Mouse (Mus musculus) testis, postnatal 10 days (tissue): ENCODE results near the gene March11.

Source experiments
- DNase-seq: peaks from one replicate; pipeline ENCODE4 v3.0.0; 2021; ENCODE audit warnings: low spot score

March11 gene

GRCm38 (mm10) chr15:26308629-26309230 lies at the start of gene March11:
Gene March11, plus strand, starts transcription at chr15:26309048.
- DNase-seq = peak; percentile 46

DNA sequence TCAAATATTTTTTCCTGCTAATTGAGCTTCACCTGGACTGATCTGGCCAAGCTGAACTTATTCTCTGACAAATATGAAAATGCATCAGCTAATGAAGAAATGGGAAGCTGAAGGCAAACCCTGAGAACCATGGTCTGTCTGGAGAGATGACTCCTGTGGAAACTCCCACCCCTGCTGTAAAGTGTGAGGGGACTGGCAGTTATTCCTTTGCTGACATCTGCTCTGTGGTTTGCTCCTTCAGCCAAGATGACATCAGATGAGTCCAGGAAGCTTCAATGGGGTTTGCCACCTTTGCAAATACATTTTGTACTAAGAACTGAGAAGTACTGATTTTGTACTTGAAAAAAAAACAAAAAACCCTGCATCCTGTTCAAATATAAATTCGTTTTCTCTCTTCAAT lies 46.5 kb upstream of the March11 start:
- DNase-seq = no peak

DNA sequence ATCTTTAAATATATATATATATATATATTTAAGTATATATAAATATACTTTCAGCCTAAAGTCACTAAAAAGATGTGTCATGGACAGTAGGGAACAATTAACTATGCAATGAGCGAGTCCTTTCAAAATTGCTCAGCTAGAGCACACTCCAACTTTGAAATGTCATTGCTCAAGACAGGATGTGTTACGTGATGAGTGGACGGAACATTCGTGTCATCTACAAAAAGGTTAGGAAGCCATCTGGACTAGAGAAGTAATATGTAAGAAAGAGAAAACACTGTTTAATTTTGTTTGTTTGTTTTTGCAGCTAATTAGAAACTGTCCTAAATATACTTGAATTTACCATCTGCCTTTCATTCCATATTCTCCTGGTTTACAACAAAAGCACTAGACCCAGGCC lies 39.3 kb upstream of the March11 start:
- DNase-seq = no peak

- DNase-seq = no peak
Measured at GRCm38 (mm10) chr15:26276035-26276511, 32.8 kb upstream of the March11 start.

GRCm38 (mm10) chr15:26276608-26277007 lies 32.2 kb upstream of the March11 start:
- no peak for DNase-seq

DNA sequence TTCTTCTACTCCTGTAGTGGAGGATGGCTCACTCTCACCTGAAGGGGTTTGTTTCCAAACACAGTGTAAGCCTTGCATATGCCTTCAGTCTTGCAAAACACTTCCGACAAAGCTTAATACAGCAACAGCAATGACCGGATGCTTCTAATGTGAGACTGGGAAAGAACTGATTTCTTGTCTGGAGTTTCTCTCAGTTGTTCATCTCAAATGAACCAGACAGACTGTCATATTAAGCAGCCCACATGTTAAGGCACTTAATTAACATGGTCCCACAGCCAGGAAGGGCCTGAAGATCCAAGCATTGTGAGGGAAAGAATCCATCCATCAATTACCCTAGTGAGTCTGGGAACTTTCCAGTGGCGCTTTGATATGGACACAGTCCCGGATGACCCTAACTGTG lies 17.0 kb upstream of the March11 start:
- no peak for DNase-seq

DNA sequence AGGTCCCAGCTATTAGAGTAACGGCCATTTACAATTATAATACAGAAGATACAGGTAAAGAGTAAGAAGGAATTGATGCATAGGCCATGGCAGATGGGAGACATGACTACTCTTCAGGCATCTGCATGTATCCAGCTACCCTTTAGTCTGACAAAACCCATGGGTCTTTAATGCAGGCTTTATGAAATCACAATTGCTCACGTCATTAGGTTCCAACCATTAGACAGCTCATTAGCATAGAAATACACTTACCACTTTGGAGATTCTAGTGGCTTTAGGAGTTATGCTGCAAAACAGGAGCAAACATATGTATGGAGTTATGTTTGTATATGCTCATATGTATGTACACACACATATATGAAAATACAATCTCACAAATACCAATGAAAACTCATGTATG lies 16.0 kb upstream of the March11 start:
- no peak for DNase-seq

DNA sequence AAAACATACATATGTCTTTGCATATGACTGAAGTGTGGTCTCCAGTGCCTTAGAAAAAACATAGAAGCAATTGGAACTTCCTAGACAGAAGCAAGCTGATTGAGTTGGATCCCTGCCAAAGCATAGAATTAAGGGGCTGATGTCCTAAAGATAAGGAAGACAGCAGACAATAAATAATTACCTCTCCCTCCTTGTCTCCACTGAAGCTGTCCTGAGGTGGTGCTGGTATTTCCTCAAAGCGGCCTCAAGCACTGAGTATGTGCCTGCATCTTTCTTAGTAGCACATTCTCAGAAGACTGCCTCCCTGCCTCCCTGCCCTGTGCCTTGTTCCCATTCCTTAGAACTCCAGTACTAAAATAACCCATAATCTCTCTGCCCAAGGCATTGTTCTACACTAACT lies 15.6 kb upstream of the March11 start:
- DNase-seq = no peak

DNA sequence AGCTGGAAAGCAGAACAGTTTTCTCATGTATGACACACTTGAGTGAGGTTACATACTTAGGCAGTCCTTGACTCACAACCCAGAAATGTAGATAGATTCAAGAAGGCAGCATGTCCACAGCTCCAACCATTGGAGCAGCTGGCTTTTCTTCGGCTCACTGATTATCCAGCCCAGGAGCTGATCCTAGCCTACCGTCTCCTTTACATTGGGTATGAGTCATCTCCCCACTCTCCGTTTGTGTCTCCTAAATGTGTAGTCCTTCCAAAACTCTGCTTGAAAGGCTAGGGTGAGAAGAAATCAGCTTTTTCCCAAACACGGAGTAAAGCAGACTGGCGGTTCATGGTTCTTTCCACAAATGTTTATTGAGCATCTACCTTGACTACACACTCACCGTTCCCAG lies 10.2 kb upstream of the March11 start:
- DNase-seq = no peak

- peak; percentile 89 for DNase-seq
Measured at GRCm38 (mm10) chr15:26309291-26309931, 563 bp downstream of the March11 start.

- no peak for DNase-seq
Measured at GRCm38 (mm10) chr15:26319866-26320265, 11.0 kb downstream of the March11 start.

- DNase-seq = no peak
Measured at GRCm38 (mm10) chr15:26320402-26320801, 11.6 kb downstream of the March11 start.

GRCm38 (mm10) chr15:26322804-26323203 lies 14.0 kb downstream of the March11 start:
- DNase-seq = no peak

DNA sequence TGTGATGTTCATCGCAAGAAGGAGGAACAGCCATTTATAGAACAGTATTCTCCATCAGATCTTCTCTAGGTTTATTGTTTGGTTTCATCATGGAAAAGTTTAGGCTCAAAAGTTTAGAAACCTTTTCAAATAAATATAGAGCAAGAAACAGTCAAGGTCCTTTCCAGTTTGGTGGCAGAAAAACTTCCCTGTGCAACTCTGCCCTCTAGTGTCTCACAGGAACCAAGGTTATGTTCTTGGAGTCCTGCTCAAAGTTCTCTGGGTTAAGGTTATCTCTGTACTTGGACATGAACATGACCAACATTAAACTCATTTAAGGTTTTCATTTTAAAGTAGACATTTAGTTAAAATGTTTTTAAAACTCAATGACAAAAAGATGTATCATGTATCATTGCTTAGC lies 18.3 kb downstream of the March11 start:
- no peak for DNase-seq

- DNase-seq = no peak
Measured at GRCm38 (mm10) chr15:26335791-26336190, 26.9 kb downstream of the March11 start.

DNA sequence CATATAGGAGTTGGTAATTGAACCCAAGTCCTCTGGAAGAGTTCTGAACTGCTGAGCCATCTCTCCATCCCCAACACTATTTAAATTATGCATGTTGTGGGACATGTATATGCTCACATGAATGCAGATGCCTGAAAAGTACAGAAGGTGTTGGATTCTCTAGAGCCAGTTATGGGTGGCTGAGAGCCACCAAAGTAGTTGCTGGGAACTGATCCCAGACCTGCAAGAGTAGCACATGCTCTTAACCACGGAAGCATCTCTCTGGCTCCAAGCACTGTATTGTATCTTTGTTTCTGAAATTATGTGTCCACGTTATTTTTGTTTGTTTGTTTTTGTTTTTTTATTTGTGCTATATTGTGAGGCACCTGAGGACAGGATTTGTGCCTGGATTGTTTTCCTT lies 28.9 kb downstream of the March11 start:
- DNase-seq = no peak

- DNase-seq = no peak
Measured at GRCm38 (mm10) chr15:26338343-26338742, 29.5 kb downstream of the March11 start.

DNA sequence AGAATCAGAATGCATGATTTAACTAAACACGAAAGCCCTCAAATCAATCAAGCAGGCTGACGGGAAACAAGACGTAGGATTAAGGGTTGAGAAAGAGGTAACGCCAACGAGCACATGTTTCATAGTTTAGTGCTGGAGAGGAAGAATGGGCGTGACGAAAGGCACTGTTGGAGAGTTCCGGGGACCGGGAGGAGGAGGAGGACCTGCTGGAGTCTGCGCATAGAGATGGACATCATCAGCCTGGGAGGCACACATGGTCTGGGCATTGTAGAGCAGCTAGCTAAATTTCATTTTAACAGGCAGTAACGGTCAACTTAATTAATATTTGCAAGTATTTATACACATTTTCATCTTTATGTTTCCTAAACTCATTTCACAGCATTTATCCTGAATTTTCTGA lies 31.6 kb downstream of the March11 start:
- DNase-seq = no peak

DNA sequence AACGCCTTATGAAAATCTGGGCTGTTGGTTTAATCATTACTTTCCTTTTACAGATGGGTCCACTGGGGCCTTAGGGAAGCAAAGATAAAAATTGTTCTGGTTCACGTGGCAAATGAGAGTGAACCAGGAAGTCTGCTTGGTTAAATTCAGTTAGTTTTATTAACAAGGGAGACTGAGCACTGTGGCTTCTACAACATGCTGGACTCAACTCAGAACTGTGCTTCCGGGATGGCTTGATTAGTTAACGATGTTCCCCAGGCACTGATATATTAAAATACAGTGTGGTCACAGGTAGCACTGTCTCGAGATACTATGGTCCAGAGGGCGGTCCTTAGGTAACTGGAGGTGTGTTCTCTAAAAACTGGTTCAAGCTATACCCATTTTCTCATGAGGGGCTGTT lies 32.1 kb downstream of the March11 start:
- no peak for DNase-seq

DNA sequence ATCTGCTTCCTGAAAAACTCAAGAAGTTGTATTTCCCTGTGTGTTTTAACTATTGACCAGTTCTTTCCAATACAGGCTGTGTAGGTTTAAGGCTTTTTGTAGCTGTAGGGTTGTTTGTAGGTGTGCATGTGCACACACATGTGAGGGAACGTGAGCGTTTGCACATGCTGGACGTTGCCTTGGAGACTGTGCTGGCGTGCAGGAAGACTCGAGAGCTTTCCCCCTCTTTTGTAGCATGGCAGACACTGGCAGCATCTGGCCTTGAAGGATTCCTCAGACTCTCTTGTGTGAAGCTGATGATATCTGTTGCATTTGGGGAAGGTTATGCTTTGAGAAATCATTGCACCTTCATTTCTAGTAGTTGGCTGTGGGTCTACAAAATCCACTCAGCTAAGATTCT lies 35.5 kb downstream of the March11 start:
- no peak for DNase-seq

GRCm38 (mm10) chr15:26353656-26354055 lies 44.8 kb downstream of the March11 start:
- no peak for DNase-seq

GRCm38 (mm10) chr15:26365344-26365743 lies 56.5 kb downstream of the March11 start:
- DNase-seq = no peak

DNA sequence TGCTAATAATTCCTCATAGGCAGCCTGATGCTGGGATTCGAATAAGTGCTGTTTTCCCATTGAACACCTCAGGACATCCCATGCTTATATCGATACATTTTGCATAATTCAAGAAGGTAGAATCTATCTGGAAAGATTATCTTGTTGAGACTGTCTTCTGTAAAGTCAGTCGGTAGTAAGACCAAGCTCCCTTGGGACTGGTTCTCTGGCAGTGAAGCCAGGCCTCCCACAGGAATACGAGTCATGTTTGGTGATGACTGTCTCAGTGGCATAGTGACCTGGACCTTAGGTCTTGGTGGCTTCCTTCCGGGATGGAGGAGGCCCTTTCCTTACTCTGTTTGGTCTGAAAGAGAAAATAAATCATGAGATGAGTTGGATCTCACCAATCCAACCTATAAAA lies 57.7 kb downstream of the March11 start:
- no peak for DNase-seq

GRCm38 (mm10) chr15:26373759-26374158 lies 64.9 kb downstream of the March11 start:
- DNase-seq = no peak
